Mouse (Mus musculus) fibroblast of lung, adult 2 months (primary cell): Measurements from ENCODE around the gene St3gal3.

Experiments
- DNase-seq: peaks from one replicate; pipeline ENCODE4 v3.0.0-alpha.2; 2011; ENCODE audit warnings: low read depth

The St3gal3 gene

GRCm38 (mm10) chr4:118053904-118054303 is 80.8 kb downstream of the St3gal3 start:
- DNase-seq, result no peak

- no peak for DNase-seq
Measured at GRCm38 (mm10) chr4:118049606-118050302, 85.0 kb downstream of the St3gal3 start.

- DNase-seq, result no peak
Measured at GRCm38 (mm10) chr4:118044510-118044909, 90.2 kb downstream of the St3gal3 start.

- no peak for DNase-seq
Measured at GRCm38 (mm10) chr4:118043331-118044002, 91.2 kb downstream of the St3gal3 start.

- DNase-seq, result no peak
Measured at GRCm38 (mm10) chr4:118042671-118043320, 91.9 kb downstream of the St3gal3 start.

GRCm38 (mm10) chr4:118041145-118041544 is 93.6 kb downstream of the St3gal3 start:
- DNase-seq, result no peak

- DNase-seq, result no peak
Measured at GRCm38 (mm10) chr4:118040650-118041049, 94.1 kb downstream of the St3gal3 start.

- no peak for DNase-seq
Measured at GRCm38 (mm10) chr4:118039964-118040363, 94.8 kb downstream of the St3gal3 start.

- no peak for DNase-seq
Measured at GRCm38 (mm10) chr4:118038023-118038422, 96.7 kb downstream of the St3gal3 start.

GRCm38 (mm10) chr4:118037406-118037805 is 97.3 kb downstream of the St3gal3 start:
- no peak for DNase-seq

- no peak for DNase-seq
Measured at GRCm38 (mm10) chr4:118036531-118036930, 98.2 kb downstream of the St3gal3 start.

GRCm38 (mm10) chr4:118035090-118035489 is 99.6 kb downstream of the St3gal3 start:
- DNase-seq, result no peak

GRCm38 (mm10) chr4:118033026-118033425 is 101.7 kb downstream of the St3gal3 start:
- DNase-seq, result no peak

GRCm38 (mm10) chr4:118031776-118032170 is 102.9 kb downstream of the St3gal3 start:
- DNase-seq, result no peak

- DNase-seq, result no peak
Measured at GRCm38 (mm10) chr4:118031132-118031775, 103.5 kb downstream of the St3gal3 start.

GRCm38 (mm10) chr4:118030330-118030729 is 104.4 kb downstream of the St3gal3 start:
- no peak for DNase-seq

GRCm38 (mm10) chr4:118029892-118030291 is 104.8 kb downstream of the St3gal3 start:
- no peak for DNase-seq

GRCm38 (mm10) chr4:118028994-118029393 is 105.7 kb downstream of the St3gal3 start:
- DNase-seq, result no peak

- no peak for DNase-seq
Measured at GRCm38 (mm10) chr4:118025931-118026330, 108.8 kb downstream of the St3gal3 start.

- no peak for DNase-seq
Measured at GRCm38 (mm10) chr4:118025381-118025780, 109.3 kb downstream of the St3gal3 start.

GRCm38 (mm10) chr4:118022811-118023210 is 111.9 kb downstream of the St3gal3 start:
- DNase-seq, result no peak

GRCm38 (mm10) chr4:118022406-118022805 is 112.3 kb downstream of the St3gal3 start:
- DNase-seq, result no peak

GRCm38 (mm10) chr4:118019640-118020039 is 115.1 kb downstream of the St3gal3 start:
- no peak for DNase-seq
